ENCODE assay signal across 8 mouse cellular contexts in the genomic region with DNA sequence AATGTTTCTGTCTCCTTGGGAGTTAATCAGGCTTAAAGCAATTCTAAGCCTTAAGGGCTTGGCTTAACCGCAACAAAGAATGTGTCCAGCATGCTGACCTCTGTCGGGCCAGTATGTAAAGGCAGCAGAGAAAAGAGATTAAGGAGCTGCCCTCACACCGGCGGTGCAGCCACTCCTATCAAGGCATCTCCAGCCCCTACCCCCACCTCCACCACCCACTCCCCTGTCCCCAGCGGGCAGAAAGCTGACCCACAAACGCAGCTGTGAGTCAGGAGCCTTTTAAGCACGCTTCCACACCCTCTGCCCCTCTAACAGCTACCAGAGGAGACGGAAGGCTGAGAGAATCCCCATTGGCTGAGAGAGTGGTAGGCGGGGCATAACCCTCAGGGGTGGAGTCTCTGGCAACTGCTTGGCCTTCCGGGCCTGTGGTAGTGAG. TPM values are rescaled to one million over a fixed set of nuclear protein-coding genes. Genes with fewer than 3 reads are reported as not detected.
DNase-seq lines count a peak whose midpoint lies in the region; ATAC-seq and TF ChIP-seq lines count a peak whose summit lies in the region.

No protein-coding gene starts in this region.

- H3K36me3 ChIP-seq in embryonic facial prominence, embryonic 15.5 days: no peaks in the 10 kb centered on the region
- H3K36me3 ChIP-seq in midbrain, embryonic 10.5 days: no peaks in the 10 kb centered on the region
- H3K36me3 ChIP-seq in stomach, postnatal 0 days (ENCODE audit: control insufficient read depth, insufficient read depth, low read length): no peaks in the 10 kb centered on the region

- peak; percentile 34 for DNase-seq in gastrocnemius, adult 18-20 months (ENCODE audit: low spot score)
- DNase-seq in gastrocnemius, adult 8-10 months (ENCODE audit: low spot score in 2 of 2): no peak
- peak; percentile 31 to 55 for DNase-seq in heart, postnatal 14 days
- peak; percentile 80 to 87 for DNase-seq in kidney, postnatal 4 days
- DNase-seq in midbrain, embryonic 10.5 days (ENCODE audit: low spot score): peak; percentile 94
- peak; percentile 80 for DNase-seq in stomach, postnatal 0 days (ENCODE audit: low spot score)

- intact Hi-C loops in heart, postnatal 14 days (cut with DNase I): loop anchor here (5.0 kb wide), 1 partner anchor 764 kb away; no protein-coding TSS in a partner anchor

- TF ChIP-seq CTCF in stomach, postnatal 0 days (IDR thresholded peaks at IDR 0.05; ENCODE audit: low read depth): peak; percentile 59

- peak; percentile 90 for ATAC-seq in embryonic facial prominence, embryonic 15.5 days (ENCODE audit: insufficient number of reproducible peaks, low FRiP score, low TSS enrichment, low read depth)
- ATAC-seq in stomach, postnatal 0 days (ENCODE audit: low FRiP score, low TSS enrichment): peak; percentile 96
- ATAC-seq in inflammation-experienced regulatory T-cells, adult 6 months: no peak

- H3K27me3 ChIP-seq in embryonic facial prominence, embryonic 15.5 days: no peaks in the 10 kb centered on the region
- H3K27me3 ChIP-seq in midbrain, embryonic 10.5 days (ENCODE audit: low read depth, poor library complexity, severe bottlenecking): peaks cover 84% of the 10 kb centered on the region
- H3K27me3 ChIP-seq in stomach, postnatal 0 days (ENCODE audit: control insufficient read depth, insufficient read depth, low read length): no peaks in the 10 kb centered on the region

- H3K4me2 ChIP-seq in embryonic facial prominence, embryonic 15.5 days (replicated peaks): peak overlapping the region; percentile 58
- H3K4me2 ChIP-seq in stomach, postnatal 0 days (replicated peaks; ENCODE audit: low read depth): peak overlapping the region; percentile 47

- WGBS in embryonic facial prominence, embryonic 15.5 days: 1% methylated on average over 10 of the region's 10 CpGs
- WGBS in midbrain, embryonic 10.5 days: under 1% methylated on average over 10 of the region's 10 CpGs
- WGBS in stomach, postnatal 0 days: 2% methylated on average over 10 of the region's 10 CpGs

- H3K9ac ChIP-seq in embryonic facial prominence, embryonic 15.5 days: no peak overlapping the region
- 0 out of 2 replicates have a peak overlapping the region, but pooled peaks have one; percentile 31 for H3K9ac ChIP-seq in stomach, postnatal 0 days (ENCODE audit: low read length)

- H3K9me3 ChIP-seq in embryonic facial prominence, embryonic 15.5 days (replicated peaks): no peaks in the 10 kb centered on the region
- H3K9me3 ChIP-seq in midbrain, embryonic 10.5 days (replicated peaks): no peaks in the 10 kb centered on the region
- no peaks in the 10 kb centered on the region for H3K9me3 ChIP-seq in stomach, postnatal 0 days (ENCODE audit: control insufficient read depth, low read length)

- TF ChIP-seq EP300 in stomach, postnatal 0 days (optimal IDR thresholded peaks at IDR 0.05): no peak

- H3K4me3 ChIP-seq in embryonic facial prominence, embryonic 15.5 days (replicated peaks): peak overlapping the region; percentile 40
- peak overlapping the region; percentile 41 for H3K4me3 ChIP-seq in midbrain, embryonic 10.5 days
- H3K4me3 ChIP-seq in stomach, postnatal 0 days (ENCODE audit: low read depth, low read length): peak overlapping the region; percentile 24

- H3K27ac ChIP-seq in embryonic facial prominence, embryonic 15.5 days (replicated peaks): no peak overlapping the region
- H3K27ac ChIP-seq in midbrain, embryonic 10.5 days (replicated peaks): peak overlapping the region; percentile 78
- peak overlapping the region; percentile 45 for H3K27ac ChIP-seq in stomach, postnatal 0 days (replicated peaks)

- H3K4me1 ChIP-seq in embryonic facial prominence, embryonic 15.5 days: peaks cover 13% of the 10 kb centered on the region
- peaks cover 40% of the 10 kb centered on the region for H3K4me1 ChIP-seq in midbrain, embryonic 10.5 days
- H3K4me1 ChIP-seq in stomach, postnatal 0 days (replicated peaks; ENCODE audit: control insufficient read depth, insufficient read depth): no peaks in the 10 kb centered on the region

RNA-seq across cellular contexts. Expression of gene Tenm4, which starts 18.1 kb away (rescaled TPM):
- 1 to 10 TPM; 1.0 to 1.9 TPM for total RNA-seq in gastrocnemius, adult 18-20 months (2021)
- 1 to 10 TPM in 3 of 4 experiments, under 1 TPM in 1; 0.77 to 2.5 (median 2.0) TPM for total RNA-seq in gastrocnemius, adult 8-10 months (2022)
- 51.4 and 51.6 TPM in 2 replicates for polyA plus RNA-seq in embryonic facial prominence, embryonic 15.5 days (2015; fragmentation: Nextera tagmentation; extraction: Ambion mirVana)
- 1 to 10 TPM; 2.1 to 2.3 TPM for total RNA-seq in heart, postnatal 14 days (2021)
- polyA plus RNA-seq in midbrain, embryonic 10.5 days (2016; fragmentation: Nextera tagmentation; extraction: Ambion mirVana): 26.5 and 27.4 TPM in 2 replicates
- 6.9 and 7.2 TPM in 2 replicates for polyA plus RNA-seq in stomach, postnatal 0 days (2015; fragmentation: Nextera tagmentation; extraction: Ambion mirVana)
- polyA plus RNA-seq in inflammation-experienced regulatory T-cells, adult 6 months (2017; shearing (Covaris generic)): under 1 TPM in 1 of 3 experiments, not detected in 2; 0.05 TPM

Comparison
In these comparisons a context has a peak if more than half of its experiments do, and no peak if none do; other contexts are left out.
1. DNase-seq: peak in gastrocnemius, adult 18-20 months (single experiment), heart, postnatal 14 days (2 of 2), kidney, postnatal 4 days (2 of 2), midbrain, embryonic 10.5 days (single experiment) and stomach, postnatal 0 days (single experiment); none in gastrocnemius, adult 8-10 months (0 of 2).
2. Peak in every context shown above with its lines, with median percentiles within 50 percentile points of each other: H3K4me3 ChIP-seq.